Mouse (Mus musculus) forelimb bud, embryonic 11.5 days (tissue): Measurements from ENCODE around the gene Gadd45b.

Source experiments
- DNase-seq: peaks from one replicate; pipeline ENCODE4 v3.0.0-alpha.2; 2012; ENCODE audit warnings: low read depth, low spot score

Gadd45b gene

GRCm38 (mm10) chr10:80909375-80910162 is 20.3 kb upstream of the Gadd45b start:
- DNase-seq, result no peak

- DNase-seq, result no peak
Measured at GRCm38 (mm10) chr10:80911354-80911753, 18.5 kb upstream of the Gadd45b start.

- DNase-seq, result no peak
Measured at GRCm38 (mm10) chr10:80911891-80912290, 18.0 kb upstream of the Gadd45b start.

- no peak for DNase-seq
Measured at GRCm38 (mm10) chr10:80913364-80914011, 16.4 kb upstream of the Gadd45b start.

GRCm38 (mm10) chr10:80914253-80914656 is 15.6 kb upstream of the Gadd45b start:
- no peak for DNase-seq

GRCm38 (mm10) chr10:80915260-80915659 is 14.6 kb upstream of the Gadd45b start:
- DNase-seq, result no peak

- no peak for DNase-seq
Measured at GRCm38 (mm10) chr10:80915736-80916135, 14.1 kb upstream of the Gadd45b start.

GRCm38 (mm10) chr10:80917336-80917778 is 12.5 kb upstream of the Gadd45b start:
- no peak for DNase-seq

GRCm38 (mm10) chr10:80917779-80918434 is 12.0 kb upstream of the Gadd45b start, which contains the start of gene Lmnb2:
Gene Lmnb2 (minus strand): TSS chr10:80918245.
- peak; percentile 66 for DNase-seq

GRCm38 (mm10) chr10:80921923-80922322 is 8.0 kb upstream of the Gadd45b start:
- DNase-seq, result no peak

- no peak for DNase-seq
Measured at GRCm38 (mm10) chr10:80925472-80925871, 4.4 kb upstream of the Gadd45b start.

- peak; percentile 87 for DNase-seq
Measured at GRCm38 (mm10) chr10:80928586-80929298, 1.1 kb upstream of the Gadd45b start.

- DNase-seq, result no peak
Measured at GRCm38 (mm10) chr10:80930361-80931152, 684 bp downstream of the Gadd45b start.

- DNase-seq, result no peak
Measured at GRCm38 (mm10) chr10:80931153-80931671, 1.3 kb downstream of the Gadd45b start.

- DNase-seq, result no peak
Measured at GRCm38 (mm10) chr10:80931695-80932094, 1.8 kb downstream of the Gadd45b start.

GRCm38 (mm10) chr10:80932206-80932605 is 2.3 kb downstream of the Gadd45b start:
- no peak for DNase-seq

- DNase-seq, result no peak
Measured at GRCm38 (mm10) chr10:80932700-80933420, 3.0 kb downstream of the Gadd45b start.

- no peak for DNase-seq
Measured at GRCm38 (mm10) chr10:80933421-80933979, 3.6 kb downstream of the Gadd45b start.

- DNase-seq, result no peak
Measured at GRCm38 (mm10) chr10:80934136-80934985, 4.5 kb downstream of the Gadd45b start.
